Mouse (Mus musculus): Measurements from ENCODE around the gene Lrp2.

- TF ChIP-seq CTCF (IDR thresholded peaks at IDR 0.05; ENCODE audit: borderline replicate concordance, control insufficient read depth, extremely low read depth, insufficient read depth, low read length, poor library complexity) (no peak), POLR2A (IDR thresholded peaks at IDR 0.05; ENCODE audit: control insufficient read depth, extremely low read depth, insufficient read depth, low read length, poor library complexity) (no peak)
Measured at GRCm38 (mm10) chr2:69629914-69630313, 44.0 kb upstream of the Lrp2 start.
